In genomic region chr1:143554621-143555020, GRCm38 (mm10) we compare ENCODE assay signal across 25 mouse cellular contexts.
DNase-seq lines count a peak whose midpoint lies in the region; ATAC-seq and TF ChIP-seq lines count a peak whose summit lies in the region.
"Had no signal": no experiment of that assay in that cellular context is flagged by ENCODE, and none has a peak within 500 bp of the region (broad histone marks: within the 10 kb centered on the region; RNA-seq: fewer than 3 reads in every experiment).

No protein-coding gene starts in this region.

- 13% methylated on average over 2 of the region's 2 CpGs for WGBS in liver, adult 2 months
- WGBS in liver, embryonic 12.5 days (ENCODE audit: insufficient replicate concordance): 28% methylated on average over 2 of the region's 2 CpGs

- H3K4me1 ChIP-seq in liver, adult 2 months (ENCODE audit: control insufficient read depth, insufficient read depth, low read length): no peaks in the 10 kb centered on the region; the same call in 1 of the 2 replicates
- H3K4me1 ChIP-seq in liver, embryonic 12.5 days: no peaks in the 10 kb centered on the region
- peaks cover 0 to 3% of the 10 kb centered on the region in 2 experiments; a peak in 1 of 4 replicates for H3K4me1 ChIP-seq in ES-E14 (ENCODE audit: control insufficient read depth in 2 of 2, insufficient read depth in 2 of 2, low read length in 2 of 2, poor library complexity in 1 of 2)
- H3K4me1 ChIP-seq: embryonic facial prominence, embryonic 13.5 days; embryonic facial prominence, embryonic 15.5 days; forebrain, embryonic 10.5 days; forebrain, embryonic 12.5 days had no signal

- no peak overlapping the region for H3K4me3 ChIP-seq in liver, adult 2 months (ENCODE audit: insufficient read depth, low read depth, low read length)
- H3K4me3 ChIP-seq in liver, embryonic 12.5 days: no peak overlapping the region
- H3K4me3 ChIP-seq in ES-E14 (ENCODE audit: insufficient read depth in 1 of 2, low read depth in 1 of 2, low read length in 2 of 2, poor library complexity in 1 of 2, severe bottlenecking in 1 of 2): no peak overlapping the region
- H3K4me3 ChIP-seq: embryonic facial prominence, embryonic 13.5 days; embryonic facial prominence, embryonic 15.5 days; erythroblast, embryonic 14.5 days; forebrain, embryonic 10.5 days; forebrain, embryonic 12.5 days had no signal

- TF ChIP-seq CTCF in liver, adult 2 months (IDR thresholded peaks at IDR 0.05; ENCODE audit: low read depth, low read length): no peak

- H3K36me3 ChIP-seq in liver, adult 2 months (ENCODE audit: control insufficient read depth, insufficient read depth, low read length): no peaks in the 10 kb centered on the region
- no peaks in the 10 kb centered on the region for H3K36me3 ChIP-seq in liver, embryonic 12.5 days
- H3K36me3 ChIP-seq in ES-E14 (ENCODE audit: control insufficient read depth, insufficient read depth, low read length, poor library complexity, severe bottlenecking): no peaks in the 10 kb centered on the region
- H3K36me3 ChIP-seq: embryonic facial prominence, embryonic 13.5 days; embryonic facial prominence, embryonic 15.5 days; forebrain, embryonic 10.5 days; forebrain, embryonic 12.5 days; G1E had no signal

- H3K4me2 ChIP-seq in liver, embryonic 12.5 days: no peak overlapping the region
- H3K4me2 ChIP-seq: embryonic facial prominence, embryonic 13.5 days; embryonic facial prominence, embryonic 15.5 days; forebrain, embryonic 12.5 days had no signal

- no peaks in the 10 kb centered on the region; the same call in 1 of the 2 replicates for H3K27me3 ChIP-seq in liver, adult 2 months (ENCODE audit: control insufficient read depth, insufficient read depth, low read length)
- H3K27me3 ChIP-seq in liver, embryonic 12.5 days (replicated peaks): no peaks in the 10 kb centered on the region
- H3K27me3 ChIP-seq: embryonic facial prominence, embryonic 13.5 days; embryonic facial prominence, embryonic 15.5 days; forebrain, embryonic 12.5 days had no signal

- H3K79me2 ChIP-seq in liver, adult 2 months (ENCODE audit: control insufficient read depth, insufficient read depth, low read length): no peaks in the 10 kb centered on the region

- no peak overlapping the region for H3K27ac ChIP-seq in liver, adult 2 months (replicated peaks; ENCODE audit: insufficient read depth, low read depth, low read length)
- H3K27ac ChIP-seq in liver, embryonic 12.5 days: no peak overlapping the region
- H3K27ac ChIP-seq in ES-E14 (ENCODE audit: insufficient read depth, low read depth, low read length, poor library complexity, severe bottlenecking): no peak overlapping the region
- H3K27ac ChIP-seq: embryonic facial prominence, embryonic 13.5 days; embryonic facial prominence, embryonic 15.5 days; forebrain, embryonic 10.5 days; forebrain, embryonic 12.5 days had no signal

- DNase-seq in adrenal gland, postnatal 10 days: peak; percentile 13
- DNase-seq in adrenal gland, postnatal 4 days (ENCODE audit: low spot score in 2 of 2): no peak
- peak; percentile 55 for DNase-seq in liver, adult 2 months (ENCODE audit: extremely low read depth, low read depth, low spot score)
- no peak for DNase-seq in ES-E14 (ENCODE audit: low read depth, low spot score)
- DNase-seq in adipocyte (ENCODE audit: low spot score): peak; percentile 27
- DNase-seq in frontal cortex, adult 2 months (ENCODE audit: extremely low spot score in 1 of 2, low spot score in 1 of 2): no peak
- no peak for DNase-seq in cerebellum, postnatal 25 days
- DNase-seq: adrenal gland, postnatal 36 days; cerebellum, adult 11-12 months; cerebellum, adult 2 months; cerebellum, adult 9-10 months; cerebellum, postnatal 10 days; cerebellum, postnatal 36 days; embryo, embryonic 11 days had no signal

- no peak for TF ChIP-seq POLR2A in liver, adult 2 months (IDR thresholded peaks at IDR 0.05; ENCODE audit: extremely low read depth, insufficient read depth, low read length)

- in situ Hi-C loops in ES-E14 (cut with MboI; ENCODE audit: low sequenced_read_pairs in 2 of 2, unreplicated experiment in 2 of 2): no loop called here

- H3K9me3 ChIP-seq in liver, embryonic 12.5 days (replicated peaks): no peaks in the 10 kb centered on the region
- no peaks in the 10 kb centered on the region for H3K9me3 ChIP-seq in ES-E14 (ENCODE audit: control insufficient read depth, insufficient read depth, low read depth, low read length)
- H3K9me3 ChIP-seq: embryonic facial prominence, embryonic 13.5 days; embryonic facial prominence, embryonic 15.5 days; forebrain, embryonic 10.5 days; forebrain, embryonic 12.5 days; G1E had no signal

- ATAC-seq in liver, embryonic 12.5 days: no peak
- ATAC-seq: activated CD4-positive, CD25-positive, alpha-beta regulatory T cell, adult 4 months; forebrain, embryonic 14.5 days; forebrain, embryonic 16.5 days; Patski had no signal

- H3K9ac ChIP-seq in liver, adult 2 months (ENCODE audit: low read depth, low read length): no peak overlapping the region
- H3K9ac ChIP-seq in liver, embryonic 12.5 days: no peak overlapping the region
- H3K9ac ChIP-seq in ES-E14 (ENCODE audit: insufficient read depth, low read depth, low read length, poor library complexity, severe bottlenecking): no peak overlapping the region
- H3K9ac ChIP-seq: embryonic facial prominence, embryonic 13.5 days; embryonic facial prominence, embryonic 15.5 days; forebrain, embryonic 12.5 days had no signal

TF ChIP-seq in ES-E14, 5 proteins besides CTCF, POLR2A, EP300 and RAD21:
- TF ChIP-seq ZNF384 (IDR thresholded peaks at IDR 0.05; ENCODE audit: low read depth, low read length): 0 out of 2 replicates have a peak, but pooled peaks have one; percentile 39
- TF ChIP-seq MAFK (IDR thresholded peaks at IDR 0.05; ENCODE audit: insufficient read depth, low read depth, low read length): no peak
- TF ChIP-seq ZC3H11A (IDR thresholded peaks at IDR 0.05; ENCODE audit: borderline replicate concordance, low read depth, low read length): no peak
- no peak for TF ChIP-seq CHD2 (IDR thresholded peaks at IDR 0.05; ENCODE audit: low read depth, low read length)
- TF ChIP-seq HCFC1 (IDR thresholded peaks at IDR 0.05; ENCODE audit: borderline replicate concordance, insufficient read depth, low read length): no peak
TF ChIP-seq in ES-E14: peak in this region for 1.

Comparison
In these comparisons a context has a peak if more than half of its experiments do, and no peak if none do; other contexts are left out.
1. DNase-seq: peak in adrenal gland, postnatal 10 days (single experiment), liver, adult 2 months (single experiment) and adipocyte (single experiment); none in adrenal gland, postnatal 4 days (0 of 2), ES-E14 (single experiment), frontal cortex, adult 2 months (0 of 2) and cerebellum, postnatal 25 days (0 of 2).